Mouse (Mus musculus) urinary bladder, postnatal 10 days (tissue): ENCODE measurements around the gene Anxa10.

ENCODE experiments used
- DNase-seq: peaks from one replicate; pipeline ENCODE4 v3.0.0; 2022; ENCODE audit warnings: low spot score

Anxa10 gene

GRCm38 (mm10) chr8:62123098-62123497, at the start of gene Anxa10:
Gene Anxa10, minus strand, starts transcription at chr8:62123150.
- DNase-seq, result no peak

GRCm38 (mm10) chr8:62132662-62133366, 9.9 kb upstream of the Anxa10 start:
- DNase-seq, result no peak

- DNase-seq, result no peak
Measured at GRCm38 (mm10) chr8:62097213-62097612, 25.7 kb downstream of the Anxa10 start.

- no peak for DNase-seq
Measured at GRCm38 (mm10) chr8:62081804-62082203, 41.1 kb downstream of the Anxa10 start.

GRCm38 (mm10) chr8:62080195-62080802, 42.7 kb downstream of the Anxa10 start:
- no peak for DNase-seq

- no peak for DNase-seq
Measured at GRCm38 (mm10) chr8:62068305-62068704, 54.6 kb downstream of the Anxa10 start.

GRCm38 (mm10) chr8:62060357-62060756, 62.6 kb downstream of the Anxa10 start:
- no peak for DNase-seq

GRCm38 (mm10) chr8:62046809-62047208, 76.1 kb downstream of the Anxa10 start:
- no peak for DNase-seq

- no peak for DNase-seq
Measured at GRCm38 (mm10) chr8:62034351-62034750, 88.6 kb downstream of the Anxa10 start.

- DNase-seq, result no peak
Measured at GRCm38 (mm10) chr8:62014582-62014981, 108.4 kb downstream of the Anxa10 start.

- DNase-seq, result no peak
Measured at GRCm38 (mm10) chr8:62014166-62014565, 108.8 kb downstream of the Anxa10 start.
